Mouse (Mus musculus): ENCODE results near the gene Rin1. TPM values are rescaled to one million over a fixed set of nuclear protein-coding genes. Genes with fewer than 3 reads are reported as not detected.
"Not testable (repeated sequence)": the region's sequence is repeated elsewhere in the genome, so short reads cannot be mapped to it uniquely, and the experiment has no call there.

Gene Rin1
- total RNA-seq, 4 experiments from 2014 or later: 0.47 to 1.0 (median 0.75) TPM

DNA sequence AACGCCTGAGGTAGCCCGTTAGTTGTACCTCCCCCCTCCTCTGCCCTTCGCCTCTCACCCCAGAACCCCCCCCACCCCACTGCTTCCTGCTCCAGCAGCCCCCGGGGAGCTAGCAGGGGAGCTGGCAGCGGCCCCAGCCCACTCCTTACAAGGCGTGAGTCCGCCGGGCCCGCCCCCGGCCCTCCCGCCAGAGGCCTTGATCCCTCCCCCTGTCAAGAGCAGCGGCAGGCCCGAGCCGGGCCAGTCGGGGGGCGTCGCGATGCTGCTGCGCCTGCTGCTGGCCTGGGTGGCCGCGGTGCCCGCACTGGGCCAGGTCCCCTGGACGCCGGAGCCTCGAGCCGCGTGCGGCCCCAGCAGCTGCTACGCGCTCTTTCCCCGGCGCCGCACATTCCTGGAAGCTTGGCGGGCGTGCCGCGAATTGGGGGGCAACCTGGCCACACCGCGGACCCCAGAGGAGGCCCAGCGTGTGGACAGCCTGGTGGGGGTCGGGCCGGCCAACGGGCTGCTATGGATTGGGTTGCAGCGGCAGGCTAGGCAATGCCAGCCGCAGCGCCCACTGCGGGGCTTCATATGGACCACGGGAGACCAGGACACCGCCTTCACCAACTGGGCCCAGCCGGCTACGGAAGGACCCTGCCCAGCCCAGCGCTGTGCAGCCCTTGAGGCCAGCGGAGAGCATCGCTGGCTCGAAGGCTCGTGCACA is 17.7 kb downstream of the Rin1 start, which contains the start of gene Cd248:
Cd248 (plus strand) TSS at position 212 of the 703 bp plus-strand sequence.
- DNase-seq (ENCODE audit: low spot score in 2 of 2): peak; percentile 63 to 79

DNA sequence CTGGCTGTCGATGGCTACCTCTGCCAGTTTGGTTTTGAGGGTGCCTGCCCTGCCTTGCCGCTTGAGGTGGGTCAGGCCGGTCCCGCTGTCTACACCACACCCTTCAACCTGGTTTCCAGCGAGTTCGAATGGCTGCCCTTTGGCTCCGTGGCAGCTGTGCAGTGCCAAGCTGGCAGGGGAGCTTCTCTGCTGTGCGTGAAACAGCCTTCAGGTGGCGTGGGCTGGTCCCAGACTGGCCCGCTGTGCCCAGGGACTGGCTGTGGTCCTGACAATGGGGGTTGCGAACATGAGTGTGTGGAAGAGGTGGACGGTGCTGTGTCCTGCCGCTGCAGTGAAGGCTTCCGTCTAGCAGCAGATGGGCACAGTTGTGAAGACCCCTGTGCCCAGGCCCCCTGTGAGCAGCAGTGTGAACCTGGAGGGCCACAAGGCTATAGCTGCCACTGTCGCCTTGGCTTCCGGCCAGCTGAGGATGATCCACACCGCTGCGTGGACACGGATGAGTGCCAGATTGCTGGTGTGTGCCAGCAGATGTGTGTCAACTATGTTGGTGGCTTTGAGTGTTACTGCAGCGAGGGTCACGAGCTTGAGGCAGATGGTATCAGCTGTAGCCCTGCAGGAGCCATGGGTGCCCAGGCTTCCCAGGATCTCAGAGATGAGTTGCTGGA is 18.4 kb downstream of the Rin1 start:
- DNase-seq (ENCODE audit: low spot score in 2 of 2): no peak

DNA sequence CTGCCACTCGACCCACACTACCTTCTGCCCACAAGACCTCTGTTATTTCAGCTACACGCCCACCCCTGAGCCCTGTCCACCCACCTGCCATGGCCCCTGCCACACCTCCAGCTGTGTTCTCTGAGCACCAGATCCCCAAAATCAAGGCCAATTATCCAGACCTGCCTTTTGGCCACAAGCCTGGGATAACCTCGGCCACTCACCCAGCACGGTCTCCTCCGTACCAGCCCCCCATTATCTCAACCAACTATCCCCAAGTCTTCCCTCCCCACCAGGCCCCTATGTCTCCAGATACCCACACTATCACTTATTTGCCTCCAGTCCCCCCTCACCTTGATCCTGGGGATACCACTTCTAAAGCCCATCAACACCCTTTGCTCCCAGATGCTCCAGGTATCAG is 19.2 kb downstream of the Rin1 start:
- DNase-seq (ENCODE audit: low spot score in 2 of 2): no peak

DNA sequence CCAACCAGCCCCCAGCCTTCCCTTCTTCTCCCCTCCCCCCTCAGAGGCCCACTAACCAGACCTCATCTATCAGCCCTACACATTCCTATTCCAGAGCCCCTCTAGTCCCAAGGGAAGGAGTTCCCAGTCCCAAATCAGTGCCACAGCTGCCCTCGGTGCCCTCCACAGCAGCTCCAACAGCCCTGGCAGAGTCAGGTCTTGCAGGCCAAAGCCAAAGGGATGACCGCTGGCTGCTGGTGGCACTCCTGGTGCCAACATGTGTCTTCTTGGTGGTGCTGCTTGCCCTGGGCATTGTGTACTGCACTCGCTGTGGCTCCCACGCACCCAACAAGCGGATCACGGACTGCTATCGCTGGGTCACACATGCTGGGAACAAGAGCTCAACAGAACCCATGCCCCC is 19.7 kb downstream of the Rin1 start:
- DNase-seq (ENCODE audit: low spot score in 2 of 2): no peak

DNA sequence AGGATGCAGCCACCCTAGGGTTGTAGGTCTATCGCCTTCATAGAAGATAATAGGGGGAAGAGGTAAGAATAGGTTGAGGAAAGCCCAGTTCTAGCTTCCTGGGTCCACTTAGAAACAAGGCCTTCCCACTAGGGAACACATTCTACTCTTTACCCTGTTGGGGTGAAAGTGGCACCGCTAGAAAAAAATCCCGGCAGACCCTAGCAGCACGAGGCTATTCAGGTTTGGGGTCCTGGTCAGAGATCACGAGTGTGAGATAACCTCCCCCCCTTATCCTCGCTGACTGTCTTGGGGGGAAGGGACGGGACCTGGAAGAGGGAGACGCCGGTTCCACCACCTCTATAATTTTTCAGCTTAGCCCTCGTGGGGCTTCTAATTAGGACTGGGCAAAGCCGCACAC is 20.8 kb downstream of the Rin1 start:
- no peak for DNase-seq (ENCODE audit: low spot score in 2 of 2)

DNA sequence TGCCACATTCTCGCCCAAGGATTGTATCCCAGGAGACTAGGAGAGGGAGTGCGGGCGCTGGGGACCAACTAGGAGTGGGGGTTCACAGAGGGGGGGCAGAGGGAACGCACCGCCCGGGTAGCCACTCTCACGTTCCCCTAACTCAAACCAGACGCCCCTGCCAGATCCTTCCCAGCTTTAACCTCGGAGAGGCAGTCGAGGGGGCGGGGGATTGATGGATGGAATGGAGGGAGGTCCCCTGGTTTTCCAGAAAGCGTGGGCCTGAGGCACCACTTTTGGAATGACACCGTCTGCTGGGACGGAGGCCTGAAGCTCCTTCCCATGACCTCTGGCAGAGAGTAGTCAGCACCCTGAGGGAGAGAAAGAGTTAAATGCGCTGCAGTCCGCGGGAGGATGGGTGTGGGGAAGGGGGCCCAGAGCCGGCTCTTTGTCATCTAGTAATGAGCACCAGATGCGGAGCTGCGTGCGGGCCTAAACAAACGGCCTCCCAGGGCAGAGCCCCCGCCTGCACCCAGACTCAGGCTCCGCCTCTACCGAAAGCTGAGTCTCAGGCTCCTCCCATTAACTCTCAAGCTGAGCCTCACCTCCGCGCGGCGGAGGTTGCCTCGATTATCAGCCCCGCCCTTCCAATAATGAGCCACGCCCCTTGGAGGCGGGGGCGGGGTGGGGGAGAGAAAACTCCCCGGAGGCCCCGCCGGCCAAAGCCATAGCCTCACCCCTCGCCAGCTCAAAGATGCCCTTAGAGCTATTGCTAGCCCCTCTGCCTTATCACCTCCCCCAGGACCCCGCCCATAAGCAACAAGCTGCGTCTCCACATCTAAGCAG is 21.5 kb downstream of the Rin1 start:
- DNase-seq (ENCODE audit: low spot score in 2 of 2): peak; percentile 73 to 79

DNA sequence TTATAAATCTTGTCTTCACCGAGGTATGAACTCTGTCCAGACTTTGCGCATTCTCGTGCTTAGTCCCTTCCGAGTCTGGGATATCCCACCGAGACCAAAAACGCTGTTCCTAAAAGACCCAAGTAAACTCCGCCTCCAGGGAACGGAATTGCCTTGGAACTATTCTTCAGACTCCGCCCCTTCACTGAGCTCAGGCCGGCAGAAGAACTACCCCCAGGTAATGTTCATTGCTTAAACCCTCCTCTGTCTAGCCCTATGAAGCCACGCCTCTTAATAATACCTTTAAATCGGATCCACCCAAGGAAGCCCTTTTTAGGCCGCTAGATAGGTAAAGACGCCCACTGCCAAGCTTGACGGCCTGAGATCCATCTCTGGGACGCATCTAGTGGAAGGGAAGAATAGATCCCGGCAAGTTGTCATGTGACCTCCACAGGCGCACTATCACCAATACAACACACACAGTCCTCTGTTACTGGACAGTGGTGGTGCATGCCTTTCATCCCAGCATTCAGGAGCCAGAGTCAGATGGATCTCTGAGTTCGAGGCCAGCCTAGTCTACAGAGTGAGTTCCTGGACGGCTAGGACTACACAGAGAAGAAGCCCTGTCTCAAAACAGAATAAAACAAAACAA is 22.2 kb downstream of the Rin1 start:
- DNase-seq (ENCODE audit: low spot score in 2 of 2): no peak

DNA sequence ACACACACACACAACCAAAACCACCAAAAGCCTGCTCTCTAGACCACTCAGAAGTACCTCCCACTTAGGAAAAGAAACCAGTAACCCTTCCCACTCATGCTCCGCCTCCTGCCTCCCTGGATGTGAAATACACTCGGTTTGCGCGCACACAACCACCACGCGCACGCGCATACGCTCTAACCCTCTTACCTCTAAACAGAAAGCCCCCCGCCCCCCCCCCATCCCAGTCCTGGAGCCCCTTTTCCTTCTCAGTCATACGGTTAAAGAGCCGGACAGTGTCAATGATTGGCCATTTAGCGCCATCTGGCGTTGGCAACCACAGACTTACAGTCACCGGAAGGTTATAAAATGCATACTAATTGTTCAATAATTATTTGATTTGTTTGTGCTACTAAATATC is 22.7 kb downstream of the Rin1 start:
- no peak for DNase-seq (ENCODE audit: low spot score in 2 of 2)

DNA sequence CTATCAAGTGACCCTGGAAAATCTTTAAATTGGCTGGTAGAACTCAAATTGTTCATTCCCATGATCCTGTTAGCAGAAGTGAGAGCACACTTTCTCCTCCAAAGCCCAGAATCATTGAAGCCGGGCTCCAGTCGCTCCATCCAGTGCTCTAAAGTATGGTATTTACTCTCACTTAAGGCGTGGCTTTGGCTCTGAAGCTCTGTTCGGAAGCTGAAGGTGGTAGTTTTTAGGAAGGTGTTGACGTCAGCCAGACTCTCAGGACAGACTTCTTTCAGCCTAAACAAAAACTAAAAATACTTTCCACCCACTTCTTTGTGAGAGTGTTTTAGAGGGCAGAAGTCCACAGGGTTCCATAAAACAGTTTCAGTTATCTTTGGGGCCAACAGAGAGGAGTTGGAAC is 23.2 kb downstream of the Rin1 start:
- DNase-seq (ENCODE audit: low spot score in 2 of 2): no peak

DNA sequence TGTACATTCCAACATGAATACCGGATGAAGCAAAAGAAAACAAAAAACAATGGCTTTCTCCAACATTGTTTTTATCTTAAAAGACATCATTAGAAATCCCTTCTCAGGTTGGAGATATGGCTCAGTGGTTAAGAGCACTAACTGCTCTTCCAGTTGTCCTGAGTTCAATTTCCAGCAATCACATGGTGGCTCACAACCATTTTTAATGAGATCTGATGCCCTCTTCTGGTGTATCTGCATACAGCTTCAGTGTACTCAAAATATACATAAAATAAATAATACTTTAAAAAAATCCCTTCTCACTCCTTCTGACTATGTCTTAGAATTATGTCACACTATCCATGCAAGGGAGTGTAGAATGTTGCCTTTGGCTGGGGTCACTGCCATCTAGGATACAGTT is 29.0 kb downstream of the Rin1 start:
- no peak for DNase-seq (ENCODE audit: low spot score in 2 of 2)

DNA sequence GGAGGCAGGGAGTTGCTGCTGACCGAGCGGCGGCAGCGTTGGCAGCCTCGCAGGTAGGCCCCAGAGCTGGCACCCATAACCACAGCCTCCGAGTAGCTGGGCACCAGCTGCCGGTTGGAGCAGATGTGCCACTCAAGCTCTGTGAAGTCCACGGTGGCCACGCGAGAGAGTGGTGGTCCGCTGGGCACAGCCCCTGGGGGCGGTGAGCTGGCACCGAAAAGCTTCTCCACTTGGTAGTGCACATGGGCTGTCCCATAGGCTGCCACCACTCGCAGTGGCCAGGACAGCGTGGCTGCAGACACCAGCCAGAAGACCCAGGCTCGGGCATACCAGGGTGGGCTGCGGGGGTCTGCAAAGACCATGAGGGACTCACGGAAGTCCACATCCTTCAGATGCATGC is 31.7 kb downstream of the Rin1 start:
- DNase-seq (ENCODE audit: low spot score in 2 of 2): no peak

DNA sequence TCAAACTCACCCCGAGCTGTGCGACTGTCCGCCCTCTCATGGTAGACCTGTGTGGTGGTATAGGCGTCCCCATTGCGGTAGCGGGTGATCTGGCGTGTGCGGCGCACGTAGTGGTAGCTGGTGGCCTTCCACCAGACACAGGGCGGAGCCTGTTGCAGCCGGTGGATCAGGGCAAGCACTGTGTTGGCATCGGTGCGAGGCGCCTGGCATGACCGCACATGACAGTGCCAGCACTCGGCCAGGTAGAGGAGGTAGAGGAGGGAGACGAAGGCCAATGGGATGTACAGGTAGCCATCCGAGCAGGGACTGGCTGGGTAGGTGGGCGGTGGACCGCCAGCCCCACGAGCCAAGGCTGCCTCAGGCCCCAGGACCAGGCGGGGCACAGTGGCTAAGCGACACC is 32.3 kb downstream of the Rin1 start:
- no peak for DNase-seq (ENCODE audit: low spot score in 2 of 2)

DNA sequence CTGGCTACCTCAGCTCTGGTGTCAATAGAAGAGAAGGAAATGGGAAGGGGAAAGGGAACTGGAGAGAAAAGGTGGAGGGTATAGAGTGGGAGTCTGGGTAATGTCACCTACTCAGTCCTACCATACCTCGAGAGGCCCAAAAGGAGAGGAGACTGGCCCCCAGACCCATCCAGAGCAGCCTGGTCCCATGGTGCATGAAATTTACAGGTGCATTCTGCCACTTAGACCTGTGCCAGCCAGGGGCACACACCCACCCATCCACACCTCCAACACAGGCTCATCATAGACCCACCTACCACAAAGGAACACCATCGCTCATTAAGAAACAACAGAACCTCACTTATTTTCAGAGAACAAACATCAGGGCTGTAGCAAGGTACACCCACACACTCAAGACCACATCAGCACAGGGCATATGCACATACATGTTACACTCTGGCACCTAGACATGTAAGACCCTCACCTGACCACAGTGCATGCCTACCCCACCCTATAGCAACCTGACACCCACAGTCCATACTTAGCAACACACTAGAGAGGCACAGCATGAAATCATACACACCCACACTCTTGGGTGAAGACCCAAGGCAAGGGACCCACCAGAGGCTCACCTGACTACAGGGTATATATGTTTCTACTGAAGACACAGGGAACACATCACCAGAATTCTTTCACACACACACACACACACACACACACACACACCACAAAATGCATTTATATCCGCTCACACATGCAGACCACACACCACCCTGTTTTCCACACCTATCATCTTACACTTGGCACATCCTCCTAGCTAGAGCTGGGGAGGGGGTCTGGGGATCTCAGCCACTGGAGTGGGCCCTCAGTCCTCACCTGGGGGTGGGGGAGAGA is 33.9 kb downstream of the Rin1 start:
- no peak for DNase-seq (ENCODE audit: low spot score in 2 of 2)

DNA sequence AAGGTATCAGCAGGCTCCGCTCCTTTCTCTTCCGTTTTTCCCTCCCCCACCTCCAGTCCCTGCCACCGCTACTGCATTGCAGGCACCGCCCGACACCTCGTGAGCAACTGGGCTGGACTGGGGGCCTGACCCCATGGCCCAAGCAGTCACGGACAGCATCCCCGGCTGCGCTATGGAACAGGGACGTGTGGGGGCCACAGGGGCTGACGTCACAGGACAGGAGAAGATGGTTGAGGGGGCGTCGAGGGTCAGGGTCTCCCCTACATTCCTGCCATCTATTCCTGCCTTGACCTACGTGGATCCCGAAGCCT is 34.5 kb downstream of the Rin1 start:
- DNase-seq (ENCODE audit: low spot score in 2 of 2): no peak

DNA sequence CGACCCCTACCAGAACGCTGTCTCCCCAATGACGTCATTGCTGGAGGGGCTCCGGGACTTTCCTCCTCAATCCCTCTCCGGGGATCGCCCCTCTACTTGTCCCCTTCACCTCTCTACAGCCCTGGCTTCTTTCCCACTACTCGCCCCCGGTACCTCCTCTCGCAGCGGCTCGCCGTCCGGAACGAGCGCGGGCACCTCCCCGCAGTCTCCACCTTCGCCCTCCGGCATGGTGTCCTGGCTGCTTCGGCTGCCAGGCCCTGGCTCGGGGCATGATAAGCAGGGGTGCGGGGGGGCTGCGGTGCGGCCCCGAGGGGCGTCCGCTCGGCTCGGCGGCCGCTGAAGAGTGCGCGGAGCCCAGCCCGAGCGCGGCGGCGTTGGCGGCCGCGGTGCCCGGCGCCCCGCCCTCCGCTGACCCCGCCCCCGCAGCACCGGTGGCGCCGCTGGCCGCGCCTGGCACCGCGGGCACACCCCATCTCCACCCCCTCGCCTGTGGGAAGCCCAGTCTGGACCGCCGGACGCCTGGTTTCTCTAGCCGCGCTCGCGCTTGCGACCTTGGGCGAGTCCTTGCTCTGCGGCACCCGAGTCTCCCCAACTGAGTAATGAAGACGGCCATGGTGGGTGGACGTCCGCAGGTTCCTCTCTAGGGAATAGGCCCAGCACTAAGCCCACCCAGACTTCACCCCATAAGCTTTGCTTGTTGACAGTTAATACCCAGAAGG is 35.0 kb downstream of the Rin1 start, which contains the start of gene Tmem151a:
Tmem151a (minus strand) TSS at position 387 of the 719 bp plus-strand sequence.
- no peak for DNase-seq (ENCODE audit: low spot score in 2 of 2)

DNA sequence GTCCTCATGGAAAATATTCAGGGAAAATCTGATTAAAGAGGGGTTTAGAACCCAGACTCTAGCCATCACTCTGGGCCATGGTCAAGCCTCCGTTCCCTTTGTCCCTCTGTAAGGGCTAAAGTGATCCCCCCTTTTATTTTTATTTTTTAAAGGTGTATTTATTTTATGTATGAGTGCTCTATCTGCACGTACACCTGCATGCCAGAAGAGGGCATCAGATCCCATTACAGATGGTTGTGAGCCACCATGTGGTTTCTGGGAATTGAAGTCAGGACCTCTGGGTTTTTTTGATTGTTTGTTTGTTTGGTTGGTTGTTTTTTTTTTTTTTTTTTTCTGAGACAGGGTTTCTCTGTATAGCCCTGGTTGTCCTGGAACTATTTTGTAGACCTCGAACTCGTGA is 36.3 kb downstream of the Rin1 start:
- DNase-seq (ENCODE audit: low spot score in 2 of 2): not testable (repeated sequence)

DNA sequence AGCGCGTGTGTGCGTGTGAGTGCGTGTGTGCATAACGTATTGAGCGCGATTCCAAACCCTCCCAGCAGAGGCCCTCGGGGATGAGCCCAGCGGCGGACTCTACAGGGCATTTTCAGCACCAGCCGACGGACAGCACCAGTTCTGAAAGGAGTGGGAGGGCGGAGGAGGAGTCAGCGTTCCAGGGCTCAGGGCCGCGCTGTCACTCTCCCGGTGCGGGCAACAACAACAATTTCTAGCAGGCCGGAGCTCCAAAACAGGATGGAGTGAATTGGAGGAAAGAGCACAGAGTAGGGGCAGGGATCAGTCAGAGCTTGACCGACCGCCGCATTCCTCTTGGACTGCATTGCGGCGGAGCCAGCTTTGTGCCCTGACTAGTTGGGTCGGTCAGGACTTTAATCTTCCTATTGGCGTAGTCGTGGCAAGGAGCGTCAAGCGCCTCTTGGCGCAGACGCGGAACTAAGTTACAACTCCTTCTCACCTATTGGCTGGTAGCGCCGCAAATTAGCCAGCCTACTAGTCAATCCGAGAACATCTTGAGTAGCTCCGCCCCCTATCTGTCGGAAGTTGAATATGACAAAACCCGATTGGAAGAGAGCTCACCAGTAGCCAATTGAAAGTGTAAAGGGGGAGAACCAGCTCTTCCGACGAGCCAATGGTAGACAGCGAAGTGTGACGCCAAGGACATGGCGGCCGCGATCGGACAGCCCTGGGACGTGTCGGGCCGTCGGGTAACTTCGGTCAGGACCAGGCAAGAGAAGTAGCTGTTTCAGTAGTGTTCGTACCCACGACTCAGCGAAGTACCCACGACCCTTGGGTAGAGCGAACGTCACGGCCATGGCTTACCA is 37.8 kb downstream of the Rin1 start, which contains the start of gene Yif1a:
Yif1a (plus strand) TSS at position 655 of the 845 bp plus-strand sequence.
- DNase-seq (ENCODE audit: low spot score in 2 of 2): peak; percentile 88 to 91

DNA sequence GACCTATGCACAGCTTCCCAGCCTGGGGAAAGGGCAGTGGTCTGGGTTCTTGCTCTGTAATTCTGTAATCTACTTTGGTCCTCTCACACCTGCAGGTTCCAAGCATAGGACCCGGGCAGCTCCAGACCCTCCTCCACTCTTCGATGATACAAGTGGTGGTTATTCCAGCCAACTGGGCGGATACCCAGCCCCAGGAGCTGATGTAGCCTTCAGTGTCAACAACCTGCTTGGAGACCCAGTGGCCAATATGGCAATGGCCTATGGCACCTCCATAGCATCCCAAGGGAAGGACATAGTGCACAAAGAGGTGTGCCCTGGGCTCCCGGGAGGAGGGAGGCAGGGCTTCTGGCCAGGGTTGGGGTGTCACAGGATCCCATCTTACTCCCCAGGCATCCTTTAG is 39.0 kb downstream of the Rin1 start:
- DNase-seq (ENCODE audit: low spot score in 2 of 2): no peak

DNA sequence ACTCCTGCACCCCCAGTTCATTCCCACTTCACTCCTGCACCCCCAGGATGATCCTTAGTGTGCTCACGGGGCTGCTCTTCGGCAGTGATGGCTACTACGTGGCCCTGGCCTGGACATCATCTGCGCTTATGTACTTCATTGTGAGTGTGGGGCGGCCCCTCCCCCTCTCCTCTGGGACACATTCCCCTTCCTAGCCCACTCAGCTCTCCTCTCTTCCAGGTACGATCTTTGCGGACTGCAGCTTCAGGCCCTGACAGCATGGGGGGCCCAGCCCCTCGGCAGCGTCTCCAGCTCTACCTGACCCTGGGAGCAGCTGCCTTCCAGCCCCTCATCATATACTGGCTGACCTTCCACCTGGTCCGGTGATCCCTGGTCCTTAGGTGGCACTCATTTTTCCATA is 41.8 kb downstream of the Rin1 start:
- no peak for DNase-seq (ENCODE audit: low spot score in 2 of 2)
